Mouse (Mus musculus) subcutaneous adipose tissue, adult 2 months (tissue): ENCODE measurements around the gene Npff. TPM values are rescaled to one million over a fixed set of nuclear protein-coding genes. Genes with fewer than 3 reads are reported as not detected.

Experiments used
- polyA plus RNA-seq: library from polyadenylated mRNA; depleted of rRNA; stranded (reverse); fragments of >200 nt; gene quantifications from 2 replicates; pipeline ENCODE4 v1.2.3, GENCODE M21; 2012; ENCODE audit warnings: low replicate concordance; rRNA removed

Npff gene
- polyA plus RNA-seq, result 10.2 and 11.7 TPM in 2 replicates

GRCm38 (mm10) chr15:102524892-102525485 is at the start of gene Npff:
TSS of gene Npff (minus strand) at chr15:102524942.

GRCm38 (mm10) chr15:102517976-102518858 is 6.5 kb downstream of the Npff start, which contains the start of gene Tarbp2:
TSS of gene Tarbp2 (plus strand) at chr15:102518192.

GRCm38 (mm10) chr15:102516728-102517404 is 7.9 kb downstream of the Npff start, which contains the start of gene Map3k12:
TSS of gene Map3k12 (minus strand) at chr15:102517064.

GRCm38 (mm10) chr15:102503447-102503846 is 21.3 kb downstream of the Npff start, which contains the start of gene Gm10337:
TSS of gene Gm10337 (plus strand) at chr15:102503722.

Other genes starting within 250 kb of the Npff start
- gene Mfsd5, start 245.5 kb downstream of the Npff start, polyA plus RNA-seq, result 111 and 118 TPM in 2 replicates
- 2.7 and 6.0 TPM in 2 replicates for gene Espl1, start 228.7 kb downstream of the Npff start, polyA plus RNA-seq
- gene Pfdn5, start 198.8 kb downstream of the Npff start, polyA plus RNA-seq, result 128 and 134 TPM in 2 replicates
- gene Myg1, start 193.2 kb downstream of the Npff start, polyA plus RNA-seq, result 44.8 and 74.2 TPM in 2 replicates
- 28.0 and 43.4 TPM in 2 replicates for gene Aaas, start 174.2 kb downstream of the Npff start, polyA plus RNA-seq
- gene Sp7, start 157.8 kb downstream of the Npff start, polyA plus RNA-seq, result 0.33 and 0.69 TPM in 2 replicates
- gene Sp1, start 118.8 kb downstream of the Npff start, polyA plus RNA-seq, result 15.4 and 32.6 TPM in 2 replicates
- gene Amhr2, start 79.6 kb downstream of the Npff start, polyA plus RNA-seq, result 10.6 and 12.4 TPM in 2 replicates
- gene Prr13, start 65.9 kb downstream of the Npff start, polyA plus RNA-seq, result 145 and 150 TPM in 2 replicates
- 503 and 615 TPM in 2 replicates for gene Pcbp2, start 54.4 kb downstream of the Npff start, polyA plus RNA-seq
- gene Gm10337, start 21.2 kb downstream of the Npff start, polyA plus RNA-seq, result not detected in 2 replicates
- gene Map3k12, start 7.9 kb downstream of the Npff start, polyA plus RNA-seq, result 11.1 and 27.7 TPM in 2 replicates
- 62.5 and 90.9 TPM in 2 replicates for gene Tarbp2, start 6.8 kb downstream of the Npff start, polyA plus RNA-seq
- 0.55 TPM in 1 of 2 replicates, not detected in the other for gene Gm28047, start 100.1 kb upstream of the Npff start, polyA plus RNA-seq
- gene Atf7, start 100.5 kb upstream of the Npff start, polyA plus RNA-seq, result 116 and 182 TPM in 2 replicates
- gene Atp5g2, start 147.4 kb upstream of the Npff start, polyA plus RNA-seq, result 248 and 411 TPM in 2 replicates
- gene Calcoco1, start 197.2 kb upstream of the Npff start, polyA plus RNA-seq, result 76.5 and 77.4 TPM in 2 replicates